Mouse (Mus musculus): ENCODE measurements around the gene Tpm1.

DNA sequence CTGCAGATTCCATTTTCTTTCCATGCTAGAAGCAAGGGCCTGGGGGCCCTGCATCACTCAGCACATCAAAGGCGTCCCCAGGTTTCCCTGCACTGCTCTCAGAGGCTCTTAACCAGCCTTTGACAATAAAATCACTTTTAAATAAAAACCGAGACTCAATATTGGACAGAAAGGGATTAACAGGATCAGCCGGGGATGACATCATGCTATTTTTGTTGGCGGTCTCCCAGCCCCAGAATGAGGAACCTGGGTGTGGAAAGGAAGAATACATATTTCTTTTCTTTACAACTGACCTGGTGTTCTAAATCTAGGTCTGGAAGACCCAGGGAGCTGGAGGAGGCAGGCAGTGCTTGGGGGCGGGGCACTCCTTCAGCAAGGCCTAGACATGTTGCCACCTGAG is 32.5 kb upstream of the Tpm1 start:
- TF ChIP-seq POLR2A (IDR thresholded peaks at IDR 0.05; ENCODE audit: insufficient read depth, low read length) (no peak), CTCF (IDR thresholded peaks at IDR 0.05; ENCODE audit: low read depth, low read length) (no peak)

All from ES-Bruce4 (cell line).